Mouse (Mus musculus) ES-E14 (cell line): ENCODE measurements around the gene Macf1. TPM values are rescaled to one million over a fixed set of nuclear protein-coding genes. Genes with fewer than 3 reads are reported as not detected.

Experiments
- DNase-seq: peaks from one replicate; pipeline ENCODE4 v3.0.0-alpha.2; 2013; ENCODE audit warnings: low read depth, low spot score
- H3K27ac ChIP-seq: 2 replicates; pipeline ENCODE4 v1.5.1; 2012; ENCODE audit warnings: low read depth, mild to moderate bottlenecking, low read length, moderate library complexity, mixed read lengths; ENCODE audit not compliant: poor library complexity, insufficient read depth, severe bottlenecking
- H3K36me3 ChIP-seq: 2 replicates; pipeline ENCODE4 v1.6.1; 2012; ENCODE audit warnings: mild to moderate bottlenecking, low read length, moderate library complexity, mixed read lengths; ENCODE audit not compliant: control insufficient read depth, poor library complexity, insufficient read depth, severe bottlenecking
- H3K4me1 ChIP-seq, 2 experiments: fragments of 150-350 bp in 1 of 2; sonication (generic) in 1 of 2; 2 replicates each; pipeline ENCODE4 v1.6.1; 2012; ENCODE audit warnings: low read length in 2 of 2, mild to moderate bottlenecking in 1 of 2, mixed read lengths in 1 of 2; ENCODE audit not compliant: control insufficient read depth in 2 of 2, insufficient read depth in 2 of 2, poor library complexity in 1 of 2
- H3K4me3 ChIP-seq, 2 experiments: fragments of 150-350 bp in 1 of 2; sonication (generic) in 1 of 2; 2 replicates each; pipeline ENCODE4 v1.5.1; 2012; ENCODE audit warnings: low read length in 2 of 2, low read depth in 1 of 2, mild to moderate bottlenecking in 1 of 2, mixed read lengths in 1 of 2; ENCODE audit not compliant: insufficient read depth in 1 of 2, poor library complexity in 1 of 2, severe bottlenecking in 1 of 2
- H3K9ac ChIP-seq: 2 replicates; pipeline ENCODE4 v1.6.1; 2012; ENCODE audit warnings: low read depth, mild to moderate bottlenecking, low read length, mixed read lengths; ENCODE audit not compliant: poor library complexity, insufficient read depth, severe bottlenecking
- H3K9me3 ChIP-seq: fragments of 150-350 bp; sonication (generic); 2 replicates; pipeline ENCODE4 v1.6.1; 2012; ENCODE audit warnings: low read depth, mild to moderate bottlenecking, low read length; ENCODE audit not compliant: control insufficient read depth, insufficient read depth
- CHD2 ChIP-seq: IDR thresholded peaks from 2 replicates; pipeline ENCODE4 v1.6.1; 2014; ENCODE audit warnings: mild to moderate bottlenecking, low read depth, low read length, inconsistent platforms
- HCFC1 ChIP-seq: IDR thresholded peaks from 2 replicates; pipeline ENCODE4 v1.6.1; 2012; ENCODE audit warnings: low read length, inconsistent platforms, borderline replicate concordance; ENCODE audit not compliant: insufficient read depth
- MAFK ChIP-seq: IDR thresholded peaks from 2 replicates; pipeline ENCODE4 v1.6.1; 2014; ENCODE audit warnings: mild to moderate bottlenecking, low read depth, low read length, inconsistent platforms; ENCODE audit not compliant: insufficient read depth
- ZC3H11A ChIP-seq: IDR thresholded peaks from 2 replicates; pipeline ENCODE4 v1.6.1; 2012; ENCODE audit warnings: low read depth, mild to moderate bottlenecking, inconsistent platforms, low read length, borderline replicate concordance
- ZNF384 ChIP-seq: IDR thresholded peaks from 2 replicates; pipeline ENCODE4 v1.6.1; 2012; ENCODE audit warnings: low read depth, low read length, inconsistent platforms
- in situ Hi-C, 2 experiments: fragments of 600-800 bp; cut with MboI; formaldehyde crosslinking; loops; one replicate each; pipeline ENCODE4 v1.15.1; 2025; ENCODE audit warnings: low sequenced_read_pairs in 2 of 2, inconsistent platforms in 1 of 2; ENCODE audit not compliant: unreplicated experiment in 2 of 2
- total RNA-seq: library from RNA; depleted of rRNA; stranded (reverse); fragments of 300-350 nt; gene quantifications from 2 replicates; pipeline ENCODE4 v1.2.3, GENCODE M21; 2012

The Macf1 gene
- total RNA-seq, 1 experiment, result 277 TPM

GRCm38 (mm10) chr4:123598519-123599228, 85.5 kb downstream of the Macf1 start:
- Histone ChIP-seq H3K4me3 (no peak overlapping the region), H3K9ac (0 out of 2 replicates have a peak overlapping the region, but pooled peaks have one; percentile 12), H3K36me3 (peaks cover 2% of the 10 kb centered on the region; the same call in 1 of the 2 replicates), H3K27ac (no peak overlapping the region), H3K9me3 (no peaks in the 10 kb centered on the region), H3K4me1 (peaks cover 5 to 8% of the 10 kb centered on the region in 2 experiments; a peak in 2 of 4 replicates)
- TF ChIP-seq ZC3H11A, result no peak
- peak; percentile 94 for TF ChIP-seq ZNF384
- DNase-seq, result no peak
- in situ Hi-C loops, result no loop called here

- Histone ChIP-seq H3K4me1 (peaks cover 2 to 3% of the 10 kb centered on the region in 2 experiments; a peak in 1 of 4 replicates), H3K4me3 (no peak overlapping the region), H3K27ac (no peak overlapping the region), H3K36me3 (0 out of 2 replicates have a peak, but pooled peaks cover 2% of the 10 kb centered on the region), H3K9ac (no peak overlapping the region), H3K9me3 (no peaks in the 10 kb centered on the region)
- no peak for TF ChIP-seq ZNF384
- no peak for TF ChIP-seq MAFK
- no peak for TF ChIP-seq CHD2
- TF ChIP-seq ZC3H11A, result no peak
- TF ChIP-seq HCFC1, result no peak
- DNase-seq, result no peak
- in situ Hi-C loops, result no loop called here
Measured at GRCm38 (mm10) chr4:123594381-123594806, 89.8 kb downstream of the Macf1 start.

GRCm38 (mm10) chr4:123593664-123594063, 90.5 kb downstream of the Macf1 start:
- no peak overlapping the region for H3K9ac ChIP-seq
- in situ Hi-C loops, result no loop called here
- no peaks in the 10 kb centered on the region for H3K9me3 ChIP-seq
- no peak overlapping the region for H3K4me3 ChIP-seq
- H3K4me1 ChIP-seq, result peaks cover 4 to 7% of the 10 kb centered on the region in 2 experiments; a peak in 1 of 4 replicates
- DNase-seq, result no peak
- no peak for TF ChIP-seq HCFC1
- TF ChIP-seq ZC3H11A, result no peak
- TF ChIP-seq ZNF384, result no peak
- no peak for TF ChIP-seq CHD2
- TF ChIP-seq MAFK, result no peak
- no peak overlapping the region for H3K27ac ChIP-seq
- H3K36me3 ChIP-seq, result 0 out of 2 replicates have a peak, but pooled peaks cover 2% of the 10 kb centered on the region

GRCm38 (mm10) chr4:123592046-123592445, 92.1 kb downstream of the Macf1 start:
- Histone ChIP-seq H3K4me3 (no peak overlapping the region), H3K36me3 (0 out of 2 replicates have a peak, but pooled peaks cover 2% of the 10 kb centered on the region), H3K4me1 (peaks cover 4 to 8% of the 10 kb centered on the region in 2 experiments; a peak in 1 of 4 replicates), H3K27ac (no peak overlapping the region), H3K9ac (no peak overlapping the region), H3K9me3 (no peaks in the 10 kb centered on the region)
- no peak for TF ChIP-seq CHD2
- TF ChIP-seq ZNF384, result no peak
- TF ChIP-seq HCFC1, result no peak
- no peak for TF ChIP-seq MAFK
- TF ChIP-seq ZC3H11A, result no peak
- in situ Hi-C loops, result no loop called here
- no peak for DNase-seq
